Mouse (Mus musculus) hindbrain, embryonic 16.5 days (tissue): ENCODE measurements around the gene Tmco5b. TPM values are rescaled to one million over a fixed set of nuclear protein-coding genes. Genes with fewer than 3 reads are reported as not detected.

Experiments used
- ATAC-seq: fragments of 200-750 bp; cut with Nextera tagmentation; 2 replicates; pipeline ENCODE4 v1.8.0; 2017; ENCODE audit warnings: moderate TSS enrichment, moderate library complexity
- H3K27ac ChIP-seq: fragments of 300-500 bp; sonication (generic); 2 replicates; pipeline ENCODE4 v1.5.1; 2014; ENCODE audit warnings: low read depth, mild to moderate bottlenecking, control low read depth, low read length, moderate library complexity
- H3K27me3 ChIP-seq: fragments of 300-500 bp; sonication (generic); replicated peaks from 2 replicates; pipeline ENCODE4 v1.6.1; 2014; ENCODE audit warnings: low read length; ENCODE audit not compliant: control insufficient read depth, insufficient read depth
- H3K36me3 ChIP-seq: fragments of 300-500 bp; sonication (generic); 2 replicates; pipeline ENCODE4 v1.6.1; 2014; ENCODE audit warnings: mild to moderate bottlenecking, low read length, moderate library complexity, mixed read lengths; ENCODE audit not compliant: control insufficient read depth, insufficient read depth
- H3K4me1 ChIP-seq: fragments of 300-500 bp; sonication (generic); 2 replicates; pipeline ENCODE4 v1.6.1; 2014; ENCODE audit warnings: low read depth, low read length; ENCODE audit not compliant: control insufficient read depth, insufficient read depth
- H3K4me2 ChIP-seq: fragments of 300-500 bp; sonication (generic); 2 replicates; pipeline ENCODE4 v1.6.1; 2014; ENCODE audit warnings: mild to moderate bottlenecking, low read length, control low read depth, moderate library complexity
- H3K4me3 ChIP-seq: fragments of 300-500 bp; sonication (generic); 2 replicates; pipeline ENCODE4 v1.5.1; 2014; ENCODE audit warnings: mild to moderate bottlenecking, low read length, control low read depth, moderate library complexity
- H3K9ac ChIP-seq: fragments of 300-500 bp; sonication (generic); 2 replicates; pipeline ENCODE4 v1.6.1; 2014; ENCODE audit warnings: low read depth, mild to moderate bottlenecking, control low read depth, low read length, moderate library complexity
- H3K9me3 ChIP-seq: fragments of 300-500 bp; sonication (generic); 2 replicates; pipeline ENCODE4 v1.6.1; 2014; ENCODE audit warnings: mild to moderate bottlenecking, low read length, moderate library complexity; ENCODE audit not compliant: control insufficient read depth
- WGBS: fragments of 180-500 bp; shearing (Covaris S2); extraction: QIAGEN DNeasy Blood & Tissue Kit; methylation state at CpG from one replicate; pipeline ENCODE4 v1.1.7; 2014; 5-methylcytosine and 5-hydroxymethylcytosine counted together
- polyA plus RNA-seq: library from polyadenylated mRNA; unstranded; fragments of >200 nt; fragmentation: Nextera tagmentation; extraction: Ambion mirVana; gene quantifications from 2 replicates; pipeline ENCODE4 v1.2.1, GENCODE M21; 2015

Gene Tmco5b
- polyA plus RNA-seq, 1 experiment from 2014 or later: not detected

GRCm38 (mm10) chr2:113335561-113336294, 50.2 kb downstream of the Tmco5b start:
- no peak for ATAC-seq
- no peak overlapping the region for H3K4me2 ChIP-seq
- H3K27ac ChIP-seq: no peak overlapping the region
- no peaks in the 10 kb centered on the region for H3K27me3 ChIP-seq
- 90% methylated on average over 3 of the region's 3 CpGs for WGBS
- H3K4me3 ChIP-seq: no peak overlapping the region
- H3K9ac ChIP-seq: no peak overlapping the region
- H3K4me1 ChIP-seq: no peaks in the 10 kb centered on the region
- H3K36me3 ChIP-seq: no peaks in the 10 kb centered on the region
- no peaks in the 10 kb centered on the region for H3K9me3 ChIP-seq

- no peaks in the 10 kb centered on the region for H3K9me3 ChIP-seq
- H3K27ac ChIP-seq: no peak overlapping the region
- no peak overlapping the region for H3K9ac ChIP-seq
- no peaks in the 10 kb centered on the region for H3K4me1 ChIP-seq
- no peak overlapping the region for H3K4me3 ChIP-seq
- no peaks in the 10 kb centered on the region for H3K27me3 ChIP-seq
- H3K4me2 ChIP-seq: no peak overlapping the region
- 85% methylated on average over 2 of the region's 2 CpGs for WGBS
- H3K36me3 ChIP-seq: no peaks in the 10 kb centered on the region
- ATAC-seq: no peak
Measured at GRCm38 (mm10) chr2:113344536-113344935, 59.0 kb downstream of the Tmco5b start.

Other genes with a start within 250 kb of the Tmco5b start
- gene Ryr3, start 68.6 kb upstream of the Tmco5b start, polyA plus RNA-seq: 6.4 and 7.6 TPM in 2 replicates
- gene Fmn1, start 42.0 kb downstream of the Tmco5b start, polyA plus RNA-seq: 0.40 and 0.61 TPM in 2 replicates